Mouse (Mus musculus) heart, embryonic 11.5 days (tissue): ENCODE measurements around the gene Ccr1. TPM values are rescaled to one million over a fixed set of nuclear protein-coding genes. Genes with fewer than 3 reads are reported as not detected.
"Not testable (repeated sequence)": the region's sequence is repeated elsewhere in the genome, so short reads cannot be mapped to it uniquely, and the experiment has no call there.

Source experiments
- ATAC-seq: fragments of 200-750 bp; cut with Nextera tagmentation; replicated peaks from 2 replicates; pipeline ENCODE4 v1.8.0; 2017; ENCODE audit warnings: moderate library complexity; ENCODE audit not compliant: insufficient number of reproducible peaks, low FRiP score, low TSS enrichment
- H3K27ac ChIP-seq: fragments of 300-500 bp; sonication (generic); 2 replicates; pipeline ENCODE4 v1.5.1; 2014; ENCODE audit warnings: mild to moderate bottlenecking, low read depth, low read length
- H3K27me3 ChIP-seq: fragments of 300-500 bp; sonication (generic); 2 replicates; pipeline ENCODE4 v1.6.1; 2014; ENCODE audit warnings: mild to moderate bottlenecking, low read length, mixed read lengths; ENCODE audit not compliant: control insufficient read depth, insufficient read depth
- H3K36me3 ChIP-seq: fragments of 300-500 bp; sonication (generic); 2 replicates; pipeline ENCODE4 v1.6.1; 2014; ENCODE audit warnings: mild to moderate bottlenecking, low read length, moderate library complexity, mixed read lengths; ENCODE audit not compliant: control insufficient read depth, insufficient read depth
- H3K4me1 ChIP-seq: fragments of 300-500 bp; sonication (generic); 2 replicates; pipeline ENCODE4 v1.6.1; 2014; ENCODE audit warnings: low read length; ENCODE audit not compliant: control insufficient read depth, insufficient read depth
- H3K4me2 ChIP-seq: fragments of 300-500 bp; sonication (generic); 2 replicates; pipeline ENCODE4 v1.6.1; 2014; ENCODE audit warnings: mild to moderate bottlenecking, moderate library complexity
- H3K4me3 ChIP-seq: fragments of 300-500 bp; sonication (generic); 2 replicates; pipeline ENCODE4 v1.5.1; 2014; ENCODE audit warnings: low read depth, low read length
- H3K9ac ChIP-seq: fragments of 300-500 bp; sonication (generic); 2 replicates; pipeline ENCODE4 v1.6.1; 2014; ENCODE audit warnings: mild to moderate bottlenecking, low read depth, low read length, moderate library complexity
- H3K9me3 ChIP-seq: fragments of 300-500 bp; sonication (generic); replicated peaks from 2 replicates; pipeline ENCODE4 v1.6.1; 2016; ENCODE audit warnings: low read length; ENCODE audit not compliant: control insufficient read depth
- WGBS: fragments of 180-500 bp; shearing (Covaris S2); extraction: QIAGEN DNeasy Blood & Tissue Kit; methylation state at CpG from one replicate; pipeline ENCODE4 v1.1.7; 2014; ENCODE audit not compliant: insufficient replicate concordance; 5-methylcytosine and 5-hydroxymethylcytosine counted together
- polyA plus RNA-seq: library from polyadenylated mRNA; unstranded; fragments of >200 nt; fragmentation: Nextera tagmentation; extraction: Ambion mirVana; gene quantifications from 2 replicates; pipeline ENCODE4 v1.2.1, GENCODE M21; 2014

Gene Ccr1
- polyA plus RNA-seq, 1 experiment from 2014 or later = 0.80 TPM

DNA sequence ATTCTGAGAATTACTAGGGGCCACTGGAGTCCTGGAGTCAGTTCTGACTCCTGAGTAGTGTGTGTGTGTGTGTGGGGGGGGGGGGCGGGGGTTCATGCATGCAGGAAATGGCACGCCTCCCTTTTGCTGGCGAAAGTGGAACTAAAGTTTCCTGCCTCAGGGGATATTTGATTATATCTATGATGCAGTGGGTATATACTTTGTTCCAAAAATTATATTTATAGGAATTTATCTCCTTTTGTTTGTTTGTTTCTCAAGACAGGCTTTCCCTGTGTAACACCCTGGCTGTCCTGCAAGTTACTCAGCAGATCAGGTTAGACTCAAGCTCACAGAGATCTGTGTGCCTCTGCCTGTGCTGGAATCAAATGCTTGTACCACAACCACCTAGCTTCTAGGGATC, 21.2 kb upstream of the Ccr1 start:
- ATAC-seq = no peak
- 78% methylated on average over 3 of the region's 3 CpGs for WGBS
- H3K27me3 ChIP-seq = no peaks in the 10 kb centered on the region
- H3K4me3 ChIP-seq = no peak overlapping the region
- H3K36me3 ChIP-seq = no peaks in the 10 kb centered on the region
- no peak overlapping the region for H3K4me2 ChIP-seq
- H3K27ac ChIP-seq = no peak overlapping the region
- no peaks in the 10 kb centered on the region for H3K9me3 ChIP-seq
- H3K4me1 ChIP-seq = no peaks in the 10 kb centered on the region
- no peak overlapping the region for H3K9ac ChIP-seq

GRCm38 (mm10) chr9:123986217-123986616, 17.7 kb upstream of the Ccr1 start:
- Histone ChIP-seq H3K36me3 (no peaks in the 10 kb centered on the region), H3K4me1 (no peaks in the 10 kb centered on the region), H3K4me3 (no peak overlapping the region), H3K9ac (no peak overlapping the region), H3K4me2 (no peak overlapping the region), H3K9me3 (no peaks in the 10 kb centered on the region), H3K27me3 (no peaks in the 10 kb centered on the region), H3K27ac (no peak overlapping the region)
- ATAC-seq = no peak
- WGBS = 79% methylated on average over 2 of the region's 2 CpGs

- Histone ChIP-seq H3K4me2 (no peak overlapping the region), H3K36me3 (no peaks in the 10 kb centered on the region), H3K9me3 (no peaks in the 10 kb centered on the region), H3K27ac (no peak overlapping the region), H3K4me1 (no peaks in the 10 kb centered on the region), H3K9ac (no peak overlapping the region), H3K4me3 (no peak overlapping the region), H3K27me3 (no peaks in the 10 kb centered on the region)
- ATAC-seq = no peak
These were observed 16.5 kb upstream of the Ccr1 start for GRCm38 (mm10) chr9:123984943-123985342.

DNA sequence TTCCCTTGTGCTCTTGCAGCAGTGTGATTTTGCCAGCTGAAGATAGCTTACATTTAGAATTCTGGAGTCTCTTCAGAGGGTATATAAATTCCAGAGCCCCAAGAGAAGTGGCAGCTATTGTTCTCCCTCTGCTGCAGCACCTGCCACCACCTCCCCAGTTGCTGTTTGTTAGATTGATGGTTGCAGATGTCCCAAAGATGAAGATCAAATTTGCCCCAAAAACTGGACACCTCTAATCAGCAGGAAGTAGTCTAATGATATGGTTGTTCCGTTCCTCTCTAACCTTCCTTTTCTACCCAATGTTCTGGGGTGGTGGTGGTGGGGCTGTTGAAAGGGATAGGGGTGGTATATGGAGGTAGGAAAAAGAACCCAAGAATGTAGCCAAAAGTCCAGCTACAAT, 14.2 kb upstream of the Ccr1 start:
- no peak for ATAC-seq
- Histone ChIP-seq H3K27me3 (no peaks in the 10 kb centered on the region), H3K27ac (no peak overlapping the region), H3K9ac (no peak overlapping the region), H3K4me3 (no peak overlapping the region), H3K4me1 (no peaks in the 10 kb centered on the region), H3K9me3 (no peaks in the 10 kb centered on the region), H3K4me2 (no peak overlapping the region), H3K36me3 (no peaks in the 10 kb centered on the region)
- WGBS = 49% methylated on average over 1 of the region's 1 CpGs

GRCm38 (mm10) chr9:123981909-123982308, 13.4 kb upstream of the Ccr1 start:
- H3K4me3 ChIP-seq = no peak overlapping the region
- WGBS = 65% methylated on average over 4 of the region's 4 CpGs
- peak; percentile 88 for ATAC-seq

GRCm38 (mm10) chr9:123980858-123981475, 12.5 kb upstream of the Ccr1 start:
- H3K4me3 ChIP-seq, H3K9me3 ChIP-seq, H3K4me1 ChIP-seq, H3K36me3 ChIP-seq, H3K9ac ChIP-seq, H3K27me3 ChIP-seq, H3K4me2 ChIP-seq, H3K27ac ChIP-seq: not testable (repeated sequence)
- ATAC-seq = 0 out of 2 replicates have a peak, but pooled peaks have one; percentile 40
- WGBS = no CpG with 5 or more reads among the region's 3 CpGs

More at GRCm38 (mm10) chr9:123981909-123982308, 13.4 kb upstream of the Ccr1 start:
- H3K9ac ChIP-seq = no peak overlapping the region
- no peaks in the 10 kb centered on the region for H3K27me3 ChIP-seq
- H3K27ac ChIP-seq = 0 out of 2 replicates have a peak overlapping the region, but pooled peaks have one; percentile 5
- no peak overlapping the region for H3K4me2 ChIP-seq
- H3K9me3 ChIP-seq = no peaks in the 10 kb centered on the region
- no peaks in the 10 kb centered on the region for H3K36me3 ChIP-seq
- H3K4me1 ChIP-seq = no peaks in the 10 kb centered on the region

GRCm38 (mm10) chr9:123978308-123978707, 9.8 kb upstream of the Ccr1 start, which contains the start of gene Ccr1l1:
Ccr1l1 (minus strand) TSS chr9:123978408.
- Histone ChIP-seq H3K4me2 (no peak within 1 kb of the TSS), H3K4me3 (no peak within 1 kb of the TSS), H3K9me3 (no peaks in the 10 kb centered on the region), H3K4me1 (no peaks in the 10 kb centered on the region), H3K27ac (no peak within 1 kb of the TSS), H3K36me3 (no peaks in the 10 kb centered on the region), H3K27me3 (no peaks in the 10 kb centered on the region), H3K9ac (no peak within 1 kb of the TSS)
- WGBS = 66% methylated on average over 1 of the region's 1 CpGs
- no peak for ATAC-seq

DNA sequence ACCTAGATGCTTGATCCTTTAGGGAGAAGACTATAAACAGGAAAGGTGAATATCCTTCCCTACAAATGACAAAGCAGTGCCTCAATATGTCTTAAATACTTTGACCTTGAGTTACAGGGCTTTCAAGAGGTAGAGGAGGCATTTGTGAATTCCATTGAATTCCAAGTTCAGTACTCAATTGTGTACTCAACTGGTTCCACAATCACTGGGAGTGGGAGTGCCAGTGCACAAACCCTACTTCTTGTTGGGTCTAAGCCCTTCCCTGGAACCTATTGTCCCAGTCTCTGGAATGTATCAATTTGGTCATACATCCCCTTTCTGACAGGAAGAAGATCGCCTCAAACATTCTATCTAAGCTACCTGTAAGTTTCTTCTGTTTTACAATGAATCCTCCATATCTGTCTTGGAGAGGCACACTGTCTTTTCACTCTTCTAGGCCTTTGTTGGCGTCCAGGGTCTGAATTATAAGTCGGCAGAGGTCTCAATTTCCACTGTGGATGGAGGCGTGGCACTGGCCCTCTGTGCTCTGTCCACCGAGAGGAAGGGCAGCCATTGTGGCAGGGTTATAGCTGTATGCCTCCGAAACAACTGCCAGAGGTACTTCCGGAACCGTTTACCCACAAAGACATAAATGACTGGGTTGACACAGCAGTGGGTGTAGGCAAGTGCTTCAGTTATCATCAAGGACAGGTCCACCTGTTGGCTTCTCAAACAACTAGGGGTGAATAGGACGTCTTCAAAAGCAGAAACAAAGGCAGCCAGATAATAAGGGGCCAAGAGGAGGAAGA, 8.6 kb upstream of the Ccr1 start:
- 75% methylated on average over 9 of the region's 9 CpGs for WGBS
- no peak overlapping the region for H3K27ac ChIP-seq
- no peaks in the 10 kb centered on the region for H3K27me3 ChIP-seq
- no peak overlapping the region for H3K4me2 ChIP-seq
- H3K9ac ChIP-seq = no peak overlapping the region
- H3K4me1 ChIP-seq = no peaks in the 10 kb centered on the region
- ATAC-seq = no peak
- no peak overlapping the region for H3K4me3 ChIP-seq
- H3K36me3 ChIP-seq = no peaks in the 10 kb centered on the region
- H3K9me3 ChIP-seq = no peaks in the 10 kb centered on the region

DNA sequence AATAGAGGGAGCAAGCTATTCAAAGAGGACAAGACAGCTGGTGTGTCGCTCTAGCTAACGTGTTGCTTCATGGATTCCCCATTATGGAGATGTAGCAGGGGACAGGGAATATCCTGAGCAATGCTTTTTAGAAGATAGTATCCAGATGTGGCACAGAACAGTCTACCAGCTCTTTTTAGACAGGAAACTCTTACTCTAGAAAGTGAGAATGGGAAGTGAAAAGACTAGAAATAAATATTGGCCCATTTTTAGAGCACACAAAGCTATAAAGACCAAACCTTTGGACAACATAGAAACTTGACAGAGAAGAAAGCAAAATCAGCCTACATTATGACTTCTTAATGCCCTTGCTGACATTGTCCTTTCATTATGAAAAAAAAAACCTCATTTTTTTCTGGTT, 7.1 kb upstream of the Ccr1 start:
- no peaks in the 10 kb centered on the region for H3K36me3 ChIP-seq
- no peak overlapping the region for H3K9ac ChIP-seq
- no peaks in the 10 kb centered on the region for H3K4me1 ChIP-seq
- no peaks in the 10 kb centered on the region for H3K27me3 ChIP-seq
- no peak overlapping the region for H3K27ac ChIP-seq
- H3K9me3 ChIP-seq = no peaks in the 10 kb centered on the region
- ATAC-seq = no peak
- no peak overlapping the region for H3K4me3 ChIP-seq
- WGBS = 62% methylated on average over 2 of the region's 2 CpGs
- no peak overlapping the region for H3K4me2 ChIP-seq
